Mouse (Mus musculus): Measurements from ENCODE around the gene Ldlrad3.

The Ldlrad3 gene

DNA sequence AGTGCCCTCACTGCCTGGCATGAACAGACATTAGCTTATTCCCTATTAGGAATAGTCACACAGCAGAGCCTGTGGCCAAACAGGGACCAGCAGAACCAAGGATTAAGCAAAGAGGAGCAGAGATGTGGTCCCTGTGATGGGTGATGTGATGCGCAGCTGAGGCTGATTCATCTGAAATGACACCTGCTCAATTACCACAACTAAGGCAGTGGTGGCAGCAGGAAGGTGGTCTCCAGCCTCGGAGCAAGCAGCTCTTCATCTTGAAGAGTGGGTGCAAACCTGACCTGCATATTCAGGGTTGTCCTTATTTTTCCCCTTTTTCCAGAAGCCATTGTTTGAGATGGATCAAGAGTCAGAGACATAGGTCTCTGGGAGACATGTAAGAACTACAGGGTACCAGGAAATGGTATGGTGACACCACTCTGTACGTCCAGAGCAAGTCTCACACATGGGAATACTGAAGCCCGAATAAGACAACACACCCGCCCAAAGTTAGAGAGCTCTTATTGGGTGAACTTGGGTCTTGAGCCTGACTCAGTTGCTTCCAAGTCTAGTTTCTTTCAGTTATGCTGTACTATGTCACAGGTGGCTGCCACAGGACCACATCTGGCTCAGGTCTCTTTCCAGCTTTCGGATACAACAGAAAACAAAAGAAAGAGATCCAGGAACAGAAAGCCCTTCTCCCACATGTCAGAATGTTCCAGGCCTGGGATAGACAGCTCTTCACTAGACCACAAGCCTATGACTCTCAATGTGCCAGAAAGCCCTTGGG is 112.7 kb downstream of the Ldlrad3 start:
- no peak for DNase-seq (ENCODE audit: low spot score)

DNA sequence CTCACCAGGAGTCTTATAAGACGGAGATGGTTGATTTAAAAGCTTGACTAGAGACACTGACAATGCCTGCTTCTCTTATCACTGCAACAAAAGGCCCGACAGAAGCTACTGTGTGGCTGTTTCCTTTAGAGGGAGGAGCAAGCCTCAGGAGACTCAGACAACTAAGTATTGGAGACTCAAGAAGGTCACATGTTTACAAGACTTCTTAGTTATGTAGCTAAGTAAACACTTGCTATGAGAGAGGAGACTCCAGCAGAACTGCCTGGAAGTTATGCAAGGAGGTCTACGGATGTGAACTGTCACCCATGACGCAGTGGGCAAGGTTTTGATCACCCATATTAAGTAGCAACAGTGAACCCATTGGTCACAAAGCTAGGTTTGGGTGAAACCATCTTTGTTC is 113.3 kb downstream of the Ldlrad3 start:
- no peak for DNase-seq (ENCODE audit: low spot score)

DNA sequence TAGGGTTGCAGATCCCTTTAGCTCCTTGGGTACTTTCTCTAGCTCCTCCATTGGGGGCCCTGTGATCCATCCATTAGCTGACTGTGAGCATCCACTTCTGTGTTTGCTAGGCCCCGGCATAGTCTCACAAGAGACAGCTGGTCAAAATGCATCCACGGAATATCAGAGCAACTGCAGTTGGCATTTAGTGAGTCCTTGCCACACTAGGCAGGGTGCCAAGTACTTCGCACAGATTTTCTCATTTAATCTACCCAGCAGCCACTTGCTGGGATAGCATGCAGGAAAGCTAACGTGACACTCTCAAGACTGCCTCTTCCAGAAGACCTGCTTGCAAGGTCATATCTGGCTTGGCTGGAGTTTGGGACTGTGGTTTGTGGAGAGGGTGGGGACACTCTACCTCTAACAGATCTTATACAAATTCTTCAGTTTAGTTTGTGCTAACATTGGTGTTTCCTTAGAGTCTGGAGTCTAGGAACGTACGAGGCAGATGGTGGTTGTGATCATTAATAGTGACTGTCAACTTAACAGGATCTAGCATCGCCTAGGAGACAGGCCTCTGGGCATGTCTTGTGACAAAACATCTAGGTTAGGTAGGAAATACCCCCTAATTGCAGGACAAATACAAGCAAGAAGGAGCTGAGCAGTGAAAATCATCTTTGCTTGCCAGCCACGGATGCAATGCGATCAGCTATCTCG is 115.0 kb downstream of the Ldlrad3 start:
- DNase-seq (ENCODE audit: low spot score) = no peak

DNA sequence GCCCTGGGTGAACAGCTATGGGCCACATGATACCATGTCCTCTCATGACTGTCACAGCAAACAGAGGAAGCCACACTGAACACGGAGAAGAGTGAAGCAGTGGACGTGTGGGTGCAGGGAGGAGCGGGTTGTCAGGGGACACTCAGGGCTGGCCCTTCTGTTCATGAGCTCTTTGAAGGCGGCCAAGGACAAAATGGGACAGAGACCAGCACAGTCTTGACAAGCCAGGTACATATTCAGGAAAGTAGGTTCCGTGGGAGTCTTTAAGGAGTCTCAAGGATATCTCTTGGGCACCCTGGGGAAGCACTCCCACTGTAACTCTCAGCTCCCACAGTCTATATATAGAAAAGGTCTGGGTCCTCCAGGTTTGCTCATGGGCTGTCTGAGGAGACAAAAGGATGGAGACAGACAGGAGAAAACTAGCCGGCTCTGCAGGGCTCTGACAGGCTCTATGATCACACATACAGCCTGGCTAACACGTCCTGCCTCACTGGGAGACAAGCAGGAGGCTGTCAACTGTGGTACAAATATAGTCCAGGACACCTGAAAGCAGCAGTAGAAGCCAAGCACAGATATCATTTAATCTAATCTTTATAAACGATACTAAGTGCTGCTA is 121.3 kb downstream of the Ldlrad3 start:
- no peak for DNase-seq (ENCODE audit: low spot score)

DNA sequence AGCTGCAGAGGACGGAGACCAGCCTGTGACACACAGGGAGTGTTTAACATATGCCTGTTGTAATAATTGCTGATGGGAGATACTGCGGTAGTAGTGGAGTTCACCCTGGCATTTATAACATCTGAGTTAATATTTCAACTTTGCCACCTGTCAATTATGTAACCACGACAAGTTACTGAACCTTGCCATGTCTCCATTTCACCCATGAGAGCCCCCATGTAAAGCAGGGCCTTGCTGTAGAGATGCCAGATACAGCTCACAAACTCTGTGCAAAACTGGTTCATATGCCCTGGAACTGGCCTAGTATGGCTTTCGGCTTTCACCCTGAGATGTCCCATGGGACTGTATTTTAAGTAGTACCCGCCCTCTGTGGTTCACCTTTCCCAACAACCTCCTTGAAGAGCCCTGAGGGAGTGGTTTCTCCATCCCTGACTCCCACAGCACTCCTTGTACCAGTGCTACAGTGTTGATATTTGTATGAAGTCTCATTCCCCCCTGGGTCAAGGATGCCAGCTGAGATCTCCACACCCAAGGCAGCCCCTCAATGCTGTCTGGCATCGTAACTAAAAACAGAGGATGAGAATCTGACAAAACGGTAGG is 122.2 kb downstream of the Ldlrad3 start:
- no peak for DNase-seq (ENCODE audit: low spot score)

DNA sequence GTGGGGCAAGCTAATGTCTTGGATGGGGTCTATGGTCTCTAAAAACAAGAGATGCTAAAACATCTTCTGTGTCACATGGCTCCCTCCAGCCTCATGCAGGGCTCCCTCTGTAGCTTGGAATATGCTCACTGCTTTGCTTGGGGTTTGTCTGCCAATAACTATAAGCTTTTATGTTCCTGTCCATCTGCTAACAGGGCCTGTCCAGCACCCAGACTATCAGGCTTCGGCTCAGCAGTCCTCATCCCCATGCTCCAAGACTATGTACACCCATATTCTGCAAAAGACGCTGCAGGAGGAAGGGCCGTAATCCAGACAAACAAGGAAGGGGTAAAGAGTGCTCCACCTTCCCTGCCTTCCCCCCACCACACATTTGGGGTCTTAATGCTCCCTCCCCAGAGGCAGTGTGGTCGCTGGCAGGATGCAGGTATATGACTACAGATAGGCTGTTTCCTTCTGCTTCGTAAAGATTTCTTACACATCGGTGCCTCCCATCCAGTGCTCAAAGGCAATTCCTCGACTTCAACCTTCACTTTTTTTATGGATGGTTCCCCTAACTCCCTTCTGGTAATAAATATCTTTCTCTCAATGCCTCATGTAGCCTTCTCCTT is 123.2 kb downstream of the Ldlrad3 start:
- DNase-seq (ENCODE audit: low spot score) = no peak

DNA sequence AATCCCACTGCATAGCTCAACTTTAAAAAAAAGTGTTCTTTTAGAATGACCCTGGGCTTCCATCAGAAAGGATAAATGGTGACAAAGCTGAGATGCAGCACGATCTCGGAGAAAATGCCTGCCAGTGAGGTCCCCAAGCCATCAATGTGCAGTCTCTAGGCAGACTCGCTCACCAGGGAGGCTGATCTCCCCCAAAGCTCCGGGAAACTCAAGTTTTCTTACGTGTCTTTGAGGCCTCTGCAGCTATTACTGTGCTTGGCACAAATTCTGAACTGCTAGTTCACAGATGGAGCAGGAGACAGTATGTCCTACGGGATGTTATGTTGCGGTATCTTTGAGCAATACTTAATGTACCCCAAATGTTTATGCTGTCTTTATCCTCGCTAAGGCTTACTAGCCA is 124.3 kb downstream of the Ldlrad3 start:
- no peak for DNase-seq (ENCODE audit: low spot score)

DNA sequence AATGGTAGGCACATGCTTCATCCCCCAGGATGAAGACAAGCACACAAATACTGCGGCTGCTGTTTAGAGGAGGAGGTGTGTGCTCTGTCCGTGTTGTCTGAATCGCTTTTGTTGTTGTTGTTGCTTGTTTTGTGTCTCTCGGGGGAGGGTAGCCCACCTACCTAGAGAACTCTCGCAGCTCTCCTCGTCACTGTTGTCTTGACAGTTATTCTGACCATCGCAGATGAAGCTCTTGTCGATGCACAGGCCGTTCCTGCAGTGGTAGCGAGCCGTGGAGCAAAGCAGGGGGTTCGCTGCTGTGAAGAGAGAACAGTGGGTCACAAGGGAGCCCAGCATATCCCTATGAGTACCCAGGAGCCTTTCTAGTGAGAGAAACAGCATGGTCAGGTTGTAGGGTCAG is 128.4 kb downstream of the Ldlrad3 start:
- no peak for DNase-seq (ENCODE audit: low spot score)

DNA sequence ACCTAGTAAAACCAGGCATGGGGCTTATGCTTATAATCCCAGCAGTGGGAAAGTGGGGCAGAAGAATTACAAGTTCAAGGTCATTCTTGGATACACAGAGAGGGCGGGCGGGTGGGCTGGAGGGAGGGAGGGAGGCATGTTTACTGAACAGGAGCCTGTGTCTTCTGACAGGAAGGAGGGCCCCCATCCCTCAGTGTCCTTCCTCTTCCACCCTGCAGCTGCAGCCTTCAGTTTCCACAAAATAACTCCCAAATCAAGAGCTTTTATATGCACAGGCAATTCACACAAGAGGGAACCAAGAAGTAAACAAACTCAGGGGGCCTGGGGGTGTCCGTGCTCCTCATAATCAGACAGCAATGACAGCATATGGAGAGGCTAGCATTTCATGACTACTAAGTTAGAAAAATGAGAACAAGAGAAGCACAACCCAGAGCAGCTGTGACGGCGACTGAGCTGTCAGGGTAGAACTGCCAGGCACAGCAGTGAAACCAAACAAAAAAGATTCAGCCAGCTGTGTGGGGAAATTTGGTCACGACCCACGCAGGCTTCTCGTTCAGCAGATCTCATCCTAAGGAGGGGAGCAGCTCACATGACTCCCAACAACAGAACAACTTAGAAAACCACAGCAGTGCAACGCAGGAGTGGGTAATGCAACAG is 129.0 kb downstream of the Ldlrad3 start:
- no peak for DNase-seq (ENCODE audit: low spot score)

DNA sequence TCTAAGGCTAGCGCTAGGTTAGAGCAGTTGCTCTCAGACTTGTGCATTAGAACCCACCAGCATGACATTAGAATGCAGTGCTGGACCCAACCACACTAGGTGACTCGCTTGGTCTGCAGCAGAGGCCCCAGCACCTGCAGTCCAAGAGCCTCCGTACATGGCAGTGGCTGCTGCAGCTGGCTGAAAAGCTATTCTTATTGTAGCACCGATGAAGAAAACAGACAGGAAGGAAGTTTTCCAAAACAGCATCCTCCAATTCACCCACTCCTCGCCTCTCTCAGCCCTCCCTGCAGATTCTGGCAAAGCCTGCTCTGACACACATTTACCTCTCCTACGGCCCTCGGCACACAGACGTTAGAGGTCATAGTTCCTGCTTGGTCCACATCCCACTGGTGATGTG is 130.0 kb downstream of the Ldlrad3 start:
- no peak for DNase-seq (ENCODE audit: low spot score)

DNA sequence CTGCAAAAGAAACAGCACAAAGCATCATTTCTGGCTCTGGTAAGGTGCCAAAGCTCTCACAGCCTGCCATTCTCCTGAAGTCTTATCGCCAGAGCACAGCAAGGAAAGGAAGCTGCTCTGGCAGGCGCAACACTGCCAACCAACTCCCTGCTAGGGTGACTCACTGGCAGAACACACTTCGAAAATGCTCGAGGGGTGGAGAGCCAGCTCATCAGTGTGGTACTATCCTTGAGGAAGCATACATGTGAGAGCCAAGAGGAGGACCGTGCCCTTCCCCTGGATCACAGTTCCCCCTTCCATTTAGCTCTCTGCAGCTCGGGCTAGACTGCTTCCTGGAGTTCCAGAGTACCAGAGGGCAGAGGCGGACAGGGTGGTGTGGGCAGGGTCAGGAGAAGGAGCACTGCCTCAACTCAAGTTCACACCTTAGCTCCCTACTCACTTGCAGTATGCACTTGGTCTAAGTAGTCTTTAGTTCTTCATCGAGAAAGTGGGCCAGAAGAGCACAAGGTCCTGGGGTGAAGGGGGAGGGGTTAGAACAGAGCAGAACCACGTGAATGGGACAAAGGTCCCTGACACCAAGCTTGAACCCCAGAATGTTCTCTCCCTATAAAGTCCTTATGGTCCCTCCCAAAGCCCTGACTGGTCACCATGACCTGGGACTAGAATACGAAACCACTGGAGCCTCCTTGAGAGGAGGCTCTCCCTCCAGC is 133.1 kb downstream of the Ldlrad3 start:
- no peak for DNase-seq (ENCODE audit: low spot score)

DNA sequence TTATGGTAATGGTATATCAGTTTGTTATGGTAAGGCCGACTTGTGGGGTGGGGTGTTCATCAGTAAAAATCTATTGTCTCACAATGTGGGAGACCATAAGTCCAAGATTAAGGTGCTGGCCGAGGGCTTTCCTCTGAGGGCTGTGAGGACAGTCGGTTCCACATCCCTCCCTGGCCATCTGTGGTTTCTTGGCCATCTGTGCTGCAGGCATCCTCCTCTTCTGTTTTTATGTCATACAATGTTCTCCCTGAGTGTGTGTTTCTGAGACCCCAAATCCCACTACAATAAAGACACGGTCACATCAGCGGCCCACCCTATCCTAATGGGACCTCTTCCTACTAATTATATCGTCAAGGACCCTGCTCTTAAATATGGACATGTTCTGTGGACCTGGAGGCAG is 133.8 kb downstream of the Ldlrad3 start:
- no peak for DNase-seq (ENCODE audit: low spot score)

DNA sequence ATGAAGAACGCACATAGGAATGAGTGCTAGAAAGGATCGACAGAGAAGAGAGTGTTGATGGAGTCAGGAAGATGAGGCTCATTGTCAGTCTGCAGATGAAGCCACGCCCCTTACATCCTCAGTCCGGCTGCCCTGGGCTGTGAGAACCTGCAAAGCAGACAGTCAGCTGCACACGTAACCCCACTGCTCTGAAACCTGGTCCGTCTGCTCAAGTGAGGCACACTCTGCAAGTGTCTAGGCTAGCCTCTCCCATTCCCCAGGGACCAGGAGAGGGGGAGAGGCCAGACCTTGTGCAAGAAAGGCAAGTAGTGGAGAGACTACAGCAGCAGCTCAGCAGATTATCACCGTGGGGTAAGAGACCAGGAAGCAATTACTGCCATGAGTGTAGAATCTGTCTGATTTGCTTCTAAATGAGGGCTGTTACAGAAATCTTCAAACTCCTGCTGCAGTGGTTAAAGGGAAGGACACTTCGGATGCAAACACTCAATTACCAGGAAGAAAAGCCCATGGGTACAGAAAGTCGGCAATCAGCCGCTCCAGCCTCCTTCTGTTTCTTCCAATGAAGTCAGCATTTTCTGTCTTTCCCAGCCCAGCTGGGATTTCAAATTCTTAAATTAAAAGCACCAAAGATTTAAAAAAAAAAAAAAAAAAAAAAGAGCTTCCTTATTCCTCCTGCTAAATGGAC is 136.2 kb downstream of the Ldlrad3 start:
- DNase-seq (ENCODE audit: low spot score) = no peak

DNA sequence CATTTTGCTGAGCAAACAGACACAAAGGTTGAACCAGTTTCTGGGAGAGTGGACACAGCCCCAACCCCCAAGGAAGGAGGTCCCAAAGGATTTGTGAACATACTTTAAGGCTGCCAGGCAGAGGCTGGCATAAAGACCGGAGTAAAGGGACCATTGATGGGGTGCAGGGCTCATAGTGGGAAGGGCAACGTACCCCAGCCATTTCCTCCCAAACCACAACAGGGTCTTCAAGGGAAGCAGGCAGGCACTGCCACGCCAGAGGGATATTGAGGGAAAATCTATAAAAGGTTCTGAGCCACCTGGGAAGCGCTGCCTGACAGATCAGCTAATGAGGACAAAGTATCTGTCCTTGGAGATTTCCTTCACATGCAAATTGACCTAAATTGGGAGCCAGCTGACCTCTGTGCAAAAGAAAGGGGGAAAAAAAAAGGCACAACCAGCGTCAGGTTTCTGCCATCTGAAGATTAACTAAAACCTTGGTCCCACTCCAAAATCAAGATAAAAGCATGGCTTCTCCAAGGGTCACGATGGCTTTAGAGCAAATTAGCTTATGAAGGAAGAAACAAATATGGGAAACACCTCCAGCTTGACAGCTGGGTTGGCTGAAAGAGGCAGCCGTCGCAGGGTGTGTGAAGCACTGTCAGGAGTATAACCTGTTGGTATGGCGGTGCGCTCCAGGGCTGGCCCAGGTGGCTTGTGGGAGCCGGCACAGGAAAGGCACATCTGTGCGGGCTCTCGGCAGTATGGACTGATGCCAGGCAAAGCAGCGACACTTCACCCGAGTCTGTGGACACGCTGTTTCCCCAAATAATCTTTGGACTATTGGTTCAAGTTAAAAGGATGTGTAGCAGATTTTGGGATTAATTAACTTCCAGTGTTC is 137.6 kb downstream of the Ldlrad3 start:
- no peak for DNase-seq (ENCODE audit: low spot score)

DNA sequence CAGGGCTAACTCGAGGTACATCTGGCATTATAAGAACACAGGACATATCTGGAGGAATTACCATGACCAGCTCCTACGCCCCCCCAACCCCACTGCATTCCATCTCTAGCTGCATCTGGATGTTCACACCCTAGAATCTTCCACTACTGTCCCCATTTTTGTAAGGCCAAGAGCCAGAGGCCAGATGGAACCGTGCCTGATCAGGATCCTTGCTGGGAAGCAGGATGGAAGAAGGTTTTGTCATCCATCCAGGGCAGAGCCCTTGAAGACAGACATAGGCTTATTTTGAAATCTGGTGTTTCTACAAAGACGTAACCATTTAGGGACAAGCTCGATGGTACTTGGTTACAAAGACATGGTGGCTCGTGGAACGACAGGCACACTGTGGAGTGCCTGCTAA is 139.7 kb downstream of the Ldlrad3 start:
- DNase-seq (ENCODE audit: low spot score) = no peak

DNA sequence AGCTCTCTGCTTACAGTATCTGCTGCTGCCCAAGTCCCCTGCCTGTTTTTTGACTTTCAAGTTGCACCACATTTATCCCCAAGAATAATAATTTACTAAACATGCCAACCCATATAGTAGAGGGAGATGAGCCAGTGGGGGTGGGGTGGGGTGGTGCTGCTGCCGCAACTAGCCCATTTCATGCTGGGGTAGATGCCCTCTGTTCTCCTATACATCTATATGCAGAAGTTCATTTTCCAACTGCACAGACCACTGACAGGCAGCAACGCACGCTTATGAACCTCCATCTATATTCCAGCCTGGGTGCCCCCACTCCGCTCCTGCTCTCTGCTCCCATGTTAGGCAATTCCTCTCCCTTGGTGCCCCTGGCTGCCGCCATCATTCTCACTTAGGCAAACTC is 145.7 kb downstream of the Ldlrad3 start:
- no peak for DNase-seq (ENCODE audit: low spot score)

DNA sequence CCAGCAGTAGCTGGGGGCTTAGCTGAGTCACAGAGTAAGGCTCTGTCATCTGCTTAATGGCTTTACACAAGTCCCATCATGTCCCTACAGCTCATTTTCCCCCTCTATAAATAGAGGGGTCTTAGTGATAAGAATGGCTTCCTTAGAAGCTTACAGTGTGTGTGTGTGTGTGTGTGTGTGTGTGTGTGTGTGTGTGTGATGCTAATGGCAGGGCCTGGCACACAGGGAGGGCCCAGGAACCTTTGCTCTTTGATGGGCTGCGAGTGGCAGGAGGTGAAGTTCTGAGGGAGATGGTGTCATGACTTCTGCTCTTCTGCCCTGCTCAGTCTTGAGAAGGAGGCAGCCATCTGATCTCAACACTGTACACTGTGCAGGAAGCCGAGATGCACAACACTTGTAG is 146.2 kb downstream of the Ldlrad3 start:
- no peak for DNase-seq (ENCODE audit: low spot score)

DNA sequence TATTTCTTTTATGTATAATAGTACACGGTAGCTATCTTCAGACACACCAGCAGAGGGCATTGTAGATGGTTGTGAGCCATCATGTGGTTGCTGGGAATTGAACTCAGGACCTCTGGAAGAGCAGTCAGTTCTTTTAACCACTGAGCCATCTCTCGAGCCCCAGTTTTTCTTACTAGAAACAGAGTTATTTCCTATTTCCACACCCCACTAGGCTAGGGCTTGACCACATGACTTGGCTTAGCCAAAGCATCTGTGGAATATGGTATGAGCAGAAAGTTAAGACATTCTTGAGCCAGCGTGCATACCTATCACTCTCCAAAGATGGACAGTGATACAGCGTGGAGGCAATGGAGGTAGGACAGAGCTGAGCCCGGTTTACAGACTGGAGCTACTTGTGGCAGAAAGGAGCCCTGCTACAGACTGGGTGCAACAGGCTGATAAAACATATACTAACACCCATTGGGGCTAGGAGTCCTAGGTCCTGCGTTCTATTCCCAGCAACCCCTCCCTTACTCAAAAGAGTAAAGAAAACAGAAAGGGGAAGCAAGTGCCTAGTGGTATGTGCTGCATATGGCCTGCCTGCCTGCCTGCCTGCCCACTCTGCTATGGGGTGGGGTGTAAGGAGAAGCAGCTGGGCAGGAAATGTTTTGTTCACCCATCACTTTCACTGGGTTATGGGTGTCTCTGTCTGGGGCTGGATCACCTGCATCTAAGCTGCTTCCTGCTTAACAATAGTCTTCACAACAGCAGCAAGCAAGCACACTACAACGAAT is 147.1 kb downstream of the Ldlrad3 start:
- no peak for DNase-seq (ENCODE audit: low spot score)
